Mouse (Mus musculus): ENCODE results near the gene Ssr1.

The Ssr1 gene

DNA sequence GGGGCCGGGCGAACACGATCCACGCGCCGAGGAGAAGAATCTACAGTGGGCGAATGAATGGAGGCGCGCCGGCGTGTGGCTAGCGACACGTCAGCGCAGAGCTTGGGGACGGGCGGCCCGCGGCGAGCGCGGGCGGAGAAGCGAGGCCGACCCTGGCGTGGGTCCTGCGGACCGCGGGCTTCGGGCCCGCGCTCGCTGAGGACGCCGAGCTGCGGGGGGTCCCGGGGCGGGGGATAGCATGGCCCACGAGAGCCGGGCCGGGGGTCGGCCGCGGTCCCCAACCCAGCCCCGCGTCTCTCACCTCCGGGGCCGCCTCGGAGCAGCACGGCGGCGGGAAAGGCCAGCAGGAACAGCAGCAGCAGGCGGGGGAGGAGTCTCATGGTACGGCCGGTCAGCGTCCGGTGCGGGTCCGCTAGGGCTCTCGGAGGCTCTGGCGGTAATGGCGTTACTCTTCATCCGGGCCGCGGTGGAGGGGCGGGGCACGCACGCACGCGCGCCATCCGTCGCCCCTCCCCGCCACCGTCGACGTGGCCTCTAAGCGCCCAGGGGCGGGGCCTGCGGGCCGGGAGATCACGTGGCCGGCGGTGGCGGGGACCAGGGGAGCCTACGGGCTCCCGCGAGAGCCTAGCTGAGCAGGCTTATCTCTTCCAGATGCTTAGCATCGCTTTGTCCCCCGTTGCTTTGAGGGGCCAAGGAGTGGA lies at the start of gene Ssr1:
Gene Ssr1, minus strand, starts transcription at position 514 of the 701 bp plus-strand sequence.
- peak; percentile 94 for DNase-seq (ENCODE audit: low read depth, low spot score)

GRCm38 (mm10) chr13:38037811-38038210 lies 43.8 kb upstream of the Ssr1 start:
- peak; percentile 13 for DNase-seq (ENCODE audit: low read depth, low spot score)

GRCm38 (mm10) chr13:38037044-38037687 lies 43.1 kb upstream of the Ssr1 start, which contains the start of gene Cage1:
TSS of gene Cage1 (minus strand) at chr13:38037069.
- DNase-seq (ENCODE audit: low read depth, low spot score) = peak; percentile 98

DNA sequence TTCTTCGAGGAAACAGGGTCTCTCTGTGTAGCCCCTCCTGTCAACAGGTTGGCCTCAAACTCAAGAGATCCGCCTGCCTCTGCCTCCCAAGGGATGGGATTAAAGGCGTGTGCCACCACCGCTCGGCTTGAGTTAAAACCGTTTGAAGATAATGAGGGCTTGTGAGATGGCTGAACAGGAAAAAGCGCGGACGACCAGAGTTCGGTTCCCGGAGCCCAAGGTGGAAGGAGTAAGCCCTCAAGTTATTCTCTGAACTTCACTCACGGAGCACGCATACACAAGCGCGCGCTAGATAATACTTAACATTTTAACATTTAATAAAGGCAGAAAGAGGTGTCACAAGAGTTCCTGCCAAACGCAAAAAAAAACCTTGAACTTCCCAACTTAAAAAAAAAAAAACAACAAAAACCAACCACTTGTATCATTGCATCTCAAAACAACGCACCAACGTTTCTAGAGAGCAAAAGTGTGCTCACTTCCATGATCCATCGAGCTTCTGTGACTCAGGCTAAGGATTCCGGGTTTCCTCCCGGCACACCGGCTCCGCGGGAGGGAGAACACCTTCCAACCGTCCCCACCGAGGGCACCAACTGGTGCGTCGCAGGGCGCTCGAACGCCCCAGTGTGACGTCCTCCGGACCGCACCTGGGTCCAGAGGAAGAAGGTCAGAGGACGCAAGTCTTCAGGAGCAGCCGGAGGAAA lies 42.5 kb upstream of the Ssr1 start, which contains the start of gene Riok1:
Gene Riok1, plus strand, starts transcription at position 653 of the 701 bp plus-strand sequence.
- no peak for DNase-seq (ENCODE audit: low read depth, low spot score)

- DNase-seq (ENCODE audit: low read depth, low spot score) = no peak
Measured at GRCm38 (mm10) chr13:38028407-38028806, 34.4 kb upstream of the Ssr1 start.

- DNase-seq (ENCODE audit: low read depth, low spot score) = no peak
Measured at GRCm38 (mm10) chr13:38027618-38028248, 33.7 kb upstream of the Ssr1 start.

GRCm38 (mm10) chr13:38025874-38026273 lies 31.9 kb upstream of the Ssr1 start:
- no peak for DNase-seq (ENCODE audit: low read depth, low spot score)

DNA sequence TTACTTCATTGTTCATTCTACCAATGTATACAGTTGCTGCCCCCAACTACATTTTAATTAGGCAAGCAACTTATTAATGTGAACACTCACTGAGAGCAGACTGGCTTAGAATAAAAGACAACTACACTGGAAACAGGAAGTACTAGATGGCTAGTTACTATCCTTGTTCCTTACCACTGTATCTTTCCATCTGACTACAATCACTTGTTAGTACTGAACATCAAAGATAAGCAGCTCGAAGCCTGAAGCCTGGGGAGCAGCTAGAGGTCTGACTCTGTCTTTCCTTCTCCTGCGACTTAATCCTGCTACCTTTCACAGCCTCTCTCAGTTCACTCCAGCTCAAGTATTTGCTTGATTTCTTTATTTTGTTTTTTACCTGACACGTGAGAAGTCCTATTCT lies 24.8 kb upstream of the Ssr1 start:
- DNase-seq (ENCODE audit: low read depth, low spot score) = no peak

DNA sequence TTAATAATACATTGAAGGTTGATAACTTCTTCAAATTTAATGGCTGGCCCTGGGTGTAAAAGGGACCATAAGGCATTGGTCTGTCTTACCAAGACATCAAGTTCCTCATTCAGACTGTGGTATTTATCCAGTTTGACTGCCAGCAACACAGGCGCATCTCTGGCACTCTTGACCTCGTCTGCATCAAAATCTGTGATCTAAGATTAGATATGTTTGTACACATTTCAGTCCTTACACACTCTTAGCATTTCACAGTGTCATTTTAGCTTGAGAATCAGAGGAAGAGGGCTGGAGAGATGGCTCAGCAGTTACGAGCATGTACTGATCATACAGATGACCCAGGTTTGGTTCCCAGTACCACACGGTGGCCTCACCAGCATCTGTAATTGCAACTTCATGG lies 21.6 kb upstream of the Ssr1 start:
- no peak for DNase-seq (ENCODE audit: low read depth, low spot score)

DNA sequence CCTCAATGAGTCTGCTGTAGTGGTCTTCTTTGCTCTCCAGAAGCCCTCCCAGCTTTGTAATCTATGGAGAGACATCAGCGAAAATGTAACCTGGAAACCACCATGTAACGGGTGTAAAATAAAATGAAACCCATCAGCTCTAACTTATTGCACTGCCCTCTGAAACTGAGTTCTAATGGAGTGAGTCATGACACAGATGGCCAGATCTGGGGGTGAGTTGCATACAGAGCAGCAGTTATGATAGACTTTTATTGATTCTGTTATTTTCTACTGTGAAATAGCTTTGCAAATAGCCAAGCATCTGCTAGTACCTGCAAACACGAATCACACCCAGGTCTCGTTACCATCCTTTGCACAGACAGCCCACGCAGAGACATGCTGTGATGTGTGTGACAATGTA lies 18.4 kb upstream of the Ssr1 start:
- no peak for DNase-seq (ENCODE audit: low read depth, low spot score)

DNA sequence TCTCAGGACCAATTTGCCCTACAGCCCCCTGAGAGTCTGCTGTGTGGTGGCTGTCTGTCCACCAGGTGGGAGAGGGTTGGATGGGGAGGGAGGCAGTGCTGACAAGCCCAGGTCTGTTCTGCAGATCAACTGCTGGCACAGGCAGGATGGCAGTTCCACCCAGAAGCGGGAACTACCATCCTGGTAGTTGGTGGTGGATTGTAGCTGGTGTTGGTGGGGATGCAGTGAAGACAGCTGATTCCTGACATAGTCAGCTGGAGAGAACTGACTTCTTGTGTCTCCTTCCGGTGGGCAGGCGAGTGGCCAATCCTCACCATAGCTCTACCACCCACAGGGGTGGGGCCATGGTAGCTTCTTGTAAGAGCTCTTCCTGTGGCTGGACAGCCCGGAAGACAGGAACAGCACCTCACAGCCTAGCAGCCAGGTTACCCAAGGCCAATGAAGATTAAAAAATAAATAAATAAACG lies 16.5 kb upstream of the Ssr1 start:
- no peak for DNase-seq (ENCODE audit: low read depth, low spot score)

DNA sequence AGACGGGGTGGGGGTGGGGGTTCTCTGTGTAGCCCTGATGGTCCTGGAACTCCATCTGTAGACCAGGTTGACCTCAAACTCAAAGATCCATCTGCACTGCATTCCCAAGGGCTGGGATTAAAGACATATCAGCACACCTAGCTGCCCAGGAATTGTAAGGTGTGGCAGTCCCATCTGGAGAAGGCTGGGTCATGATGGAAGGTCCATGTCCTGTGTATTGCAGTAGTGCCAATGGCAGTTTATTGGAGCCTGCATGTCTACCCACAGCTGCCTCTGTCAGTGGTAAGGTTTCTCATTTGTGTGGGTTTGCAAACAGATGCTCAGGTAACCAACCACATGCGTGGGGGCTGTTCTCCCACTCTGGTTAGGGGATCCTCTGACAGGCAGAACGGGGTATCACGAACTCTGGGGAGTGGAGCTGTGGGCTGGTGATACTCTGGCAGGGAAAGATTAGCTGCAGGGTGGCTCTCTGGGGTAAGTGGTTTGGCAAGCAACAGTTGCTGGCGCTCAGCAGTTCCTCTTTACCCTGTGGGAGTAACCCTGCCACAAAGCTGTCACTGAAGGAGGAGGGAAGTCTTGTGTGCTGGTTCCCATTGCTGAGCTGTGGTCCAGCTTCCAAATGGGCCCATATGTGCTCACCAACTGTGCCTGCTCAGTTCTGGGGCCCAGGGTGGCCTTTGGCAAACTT lies 15.8 kb upstream of the Ssr1 start:
- no peak for DNase-seq (ENCODE audit: low read depth, low spot score)

- no peak for DNase-seq (ENCODE audit: low read depth, low spot score)
Measured at GRCm38 (mm10) chr13:38007972-38008371, 14.0 kb upstream of the Ssr1 start.

DNA sequence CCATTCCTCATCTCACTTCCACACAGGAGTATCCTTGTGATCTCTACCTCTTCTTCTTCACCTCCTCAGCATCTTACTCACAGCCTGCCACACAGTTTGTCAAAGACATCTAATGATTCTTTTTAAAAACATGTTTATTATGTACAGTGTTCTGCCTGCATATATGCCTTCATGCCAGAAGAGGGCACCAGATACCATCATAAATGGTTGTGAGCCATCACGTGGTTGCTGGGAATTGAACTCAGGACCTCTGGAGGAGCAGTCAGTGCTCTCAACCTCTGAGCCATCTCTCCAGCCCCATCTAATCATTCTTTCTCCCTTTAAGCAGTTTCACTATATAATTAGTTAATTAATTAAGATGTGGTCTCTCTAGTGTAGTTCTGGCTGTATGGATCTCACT lies 8.4 kb upstream of the Ssr1 start:
- no peak for DNase-seq (ENCODE audit: low read depth, low spot score)

DNA sequence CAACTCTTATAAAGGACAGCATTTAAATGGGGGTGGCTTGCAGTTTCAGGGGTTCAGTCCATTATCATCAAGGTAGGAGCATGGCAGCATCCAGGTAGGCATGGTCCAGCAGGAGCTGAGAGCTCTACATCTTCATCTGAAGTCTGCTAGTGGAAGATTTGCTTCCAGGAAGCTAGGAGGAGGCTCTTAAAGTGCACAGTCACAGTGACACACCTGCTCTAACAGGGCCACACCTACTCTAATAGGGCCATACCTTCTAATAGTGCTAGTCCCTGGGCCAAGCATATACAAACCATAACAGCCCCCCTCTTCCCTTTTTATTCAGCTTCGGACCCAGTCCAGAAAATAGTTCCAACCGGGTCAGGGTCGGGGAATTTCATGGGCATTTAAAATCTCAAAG lies 5.7 kb upstream of the Ssr1 start:
- no peak for DNase-seq (ENCODE audit: low read depth, low spot score)

GRCm38 (mm10) chr13:37994405-37994749 lies 360 bp upstream of the Ssr1 start:
- no peak for DNase-seq (ENCODE audit: low read depth, low spot score)

- no peak for DNase-seq (ENCODE audit: low read depth, low spot score)
Measured at GRCm38 (mm10) chr13:37993376-37993703, 677 bp downstream of the Ssr1 start.

DNA sequence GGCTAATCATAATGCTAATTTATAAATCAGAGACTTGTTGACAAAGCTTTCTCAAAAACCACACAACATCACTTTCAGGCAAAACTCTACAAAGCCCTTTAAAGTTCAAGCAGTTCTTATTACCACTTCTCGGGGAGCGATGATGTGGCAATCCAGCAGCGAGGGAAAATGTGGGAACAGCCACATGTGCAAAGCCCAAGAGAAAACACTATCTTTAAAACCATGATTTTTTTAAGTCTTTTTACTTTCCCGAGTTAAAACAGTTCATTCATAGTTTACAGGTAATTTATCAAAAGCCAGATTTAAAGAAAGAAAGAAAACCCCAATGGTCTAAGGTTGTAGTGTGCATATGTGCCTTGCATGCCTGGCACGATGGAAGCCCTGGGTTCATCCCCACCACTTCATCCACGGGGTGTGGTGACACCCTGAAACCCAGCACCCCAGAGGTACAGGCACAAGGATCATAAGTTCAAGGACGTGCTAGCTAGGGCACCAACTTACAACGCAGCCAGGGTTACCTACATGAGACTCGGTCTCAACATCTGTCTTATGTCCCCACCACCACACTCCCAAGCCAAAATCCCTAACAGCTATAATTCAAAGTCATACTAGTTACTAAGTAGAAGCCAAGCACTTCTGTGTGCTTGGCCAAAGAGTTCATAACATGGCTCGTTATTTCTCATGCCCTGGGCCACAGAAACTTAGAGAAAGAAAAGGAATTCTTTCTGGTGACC lies 1.2 kb downstream of the Ssr1 start:
- DNase-seq (ENCODE audit: low read depth, low spot score) = peak; percentile 28

DNA sequence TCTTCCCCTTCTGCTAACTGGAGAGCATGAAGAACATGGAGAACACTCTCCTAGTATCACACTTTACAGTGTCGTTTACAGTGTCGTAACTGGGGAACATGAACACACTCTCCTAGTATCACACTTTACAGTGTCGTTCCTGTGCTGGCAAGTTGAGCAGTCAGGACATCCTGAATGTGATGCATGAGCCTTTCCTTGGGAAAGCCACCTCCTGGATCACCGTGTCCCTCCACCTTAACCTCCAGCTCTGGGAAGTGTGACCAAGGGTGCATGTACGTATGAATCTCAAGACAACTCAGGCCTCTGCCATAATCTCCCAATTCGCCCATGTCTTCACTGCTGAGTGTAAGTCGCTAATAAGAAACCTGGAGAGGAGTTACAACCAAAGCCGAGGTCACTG lies 4.3 kb downstream of the Ssr1 start:
- no peak for DNase-seq (ENCODE audit: low read depth, low spot score)

GRCm38 (mm10) chr13:37986166-37986565 lies 7.9 kb downstream of the Ssr1 start:
- no peak for DNase-seq (ENCODE audit: low read depth, low spot score)

DNA sequence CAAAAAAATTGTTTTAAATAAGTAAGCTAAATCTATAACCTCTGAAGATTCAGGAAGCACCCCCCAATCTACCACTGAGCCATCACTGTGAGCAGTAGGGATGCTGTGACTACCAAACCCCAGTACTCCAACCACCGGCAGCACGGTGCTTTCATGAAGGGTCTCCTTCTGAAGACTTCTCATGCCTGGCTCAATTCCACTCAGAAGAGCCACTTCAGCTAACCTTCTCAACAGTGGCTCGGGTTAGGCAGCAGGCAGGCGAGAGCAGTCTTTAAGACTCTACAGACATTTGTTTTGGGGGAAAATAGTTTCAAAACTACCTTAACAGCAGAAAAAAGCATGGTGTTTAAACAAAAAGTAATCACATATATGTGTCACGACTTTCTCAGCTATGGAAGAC lies 13.0 kb downstream of the Ssr1 start:
- no peak for DNase-seq (ENCODE audit: low read depth, low spot score)

All from mesoderm, embryonic 11.5 days (tissue).